Mouse (Mus musculus) heart, adult 2 months (tissue): ENCODE data around the gene Olfr44. TPM values are rescaled to one million over a fixed set of nuclear protein-coding genes. Genes with fewer than 3 reads are reported as not detected.

Experiments used
- DNase-seq, 2 experiments: peaks; one replicate each; pipeline ENCODE4 v3.0.0; 2021
- H3K27ac ChIP-seq: fragments of 200-600 bp; 2 replicates; pipeline ENCODE4 v1.8.1; 2022
- H3K27me3 ChIP-seq: fragments of 200-500 bp; 2 replicates; pipeline ENCODE4 v1.6.1; 2012; ENCODE audit warnings: mild to moderate bottlenecking, low read length, inconsistent platforms, mixed read lengths; ENCODE audit not compliant: control insufficient read depth, insufficient read depth
- H3K36me3 ChIP-seq: fragments of 200-500 bp; 2 replicates; pipeline ENCODE4 v1.6.1; 2012; ENCODE audit warnings: low read length, inconsistent platforms; ENCODE audit not compliant: control insufficient read depth, insufficient read depth
- H3K4me1 ChIP-seq: fragments of 200-500 bp; 2 replicates; pipeline ENCODE4 v1.6.1; 2011; ENCODE audit warnings: low read length; ENCODE audit not compliant: control insufficient read depth, insufficient read depth
- H3K4me3 ChIP-seq: fragments of 200-600 bp; 2 replicates; pipeline ENCODE4 v1.8.1; 2022
- H3K79me2 ChIP-seq: fragments of 200-500 bp; replicated peaks from 2 replicates; pipeline ENCODE4 v1.6.1; 2012; ENCODE audit warnings: mild to moderate bottlenecking, inconsistent platforms, low read length, moderate library complexity, mixed read lengths; ENCODE audit not compliant: control insufficient read depth, insufficient read depth
- H3K9ac ChIP-seq: fragments of 200-500 bp; 2 replicates; pipeline ENCODE4 v1.6.1; 2012; ENCODE audit warnings: low read depth, mild to moderate bottlenecking, control low read depth, inconsistent platforms, low read length, mixed read lengths
- CTCF ChIP-seq: fragments of 200-600 bp; IDR thresholded peaks from 2 replicates; pipeline ENCODE4 v1.8.1; 2022; ENCODE audit warnings: antibody characterized with exemption, mild to moderate bottlenecking, moderate library complexity
- EP300 ChIP-seq: fragments of 200-500 bp; IDR thresholded peaks from 2 replicates; pipeline ENCODE4 v1.6.1; 2011; ENCODE audit warnings: low read depth, low read length, control low read depth; ENCODE audit not compliant: insufficient read depth
- POLR2A ChIP-seq: fragments of 200-500 bp; IDR thresholded peaks from 2 replicates; pipeline ENCODE4 v1.6.1; 2011; ENCODE audit warnings: mild to moderate bottlenecking, low read depth, low read length, control low read depth; ENCODE audit not compliant: insufficient read depth
- WGBS: fragments of 180-500 bp; shearing (Covaris S2); methylation state at CpG from one replicate; pipeline ENCODE4 v1.1.7; 2018; 5-methylcytosine and 5-hydroxymethylcytosine counted together
- intact Hi-C: fragments of 180-260 bp; cut with DNase I; formaldehyde crosslinking; loops from one replicate; pipeline ENCODE4 v1.15.1; 2025
- polyA plus RNA-seq: library from polyadenylated mRNA; depleted of rRNA; stranded (reverse); fragments of >200 nt; gene quantifications from 2 replicates; pipeline ENCODE4 v1.2.3, GENCODE M21; 2012; rRNA removed
- total RNA-seq, 2 experiments: library from RNA; stranded (reverse); gene quantifications; 2 replicates each; pipeline ENCODE4 v1.2.3; 2021

The Olfr44 gene
- total and polyA plus RNA-seq, 3 experiments: not detected

GRCm38 (mm10) chr9:39471844-39472243, 22.0 kb downstream of the Olfr44 start, which contains the start of gene Olfr955:
Olfr955 (minus strand) TSS chr9:39471944.
- Histone ChIP-seq H3K27ac (no peak within 1 kb of the TSS), H3K79me2 (no peaks in the 10 kb centered on the region), H3K4me3 (no peak within 1 kb of the TSS), H3K4me1 (no peaks in the 10 kb centered on the region), H3K27me3 (no peaks in the 10 kb centered on the region), H3K36me3 (no peaks in the 10 kb centered on the region), H3K9ac (no peak within 1 kb of the TSS)
- WGBS: 39% methylated on average over 1 of the region's 1 CpGs
- intact Hi-C loops: no loop called here
- no peak for TF ChIP-seq POLR2A
- no peak for TF ChIP-seq EP300
- no peak for TF ChIP-seq CTCF
- no peak for DNase-seq

GRCm38 (mm10) chr9:39456401-39456800, 37.4 kb downstream of the Olfr44 start, which contains the start of gene Olfr954:
Olfr954 (plus strand) TSS chr9:39456701.
- Histone ChIP-seq H3K36me3 (no peaks in the 10 kb centered on the region), H3K9ac (no peak within 1 kb of the TSS), H3K27me3 (no peaks in the 10 kb centered on the region), H3K27ac (no peak within 1 kb of the TSS), H3K4me3 (no peak within 1 kb of the TSS), H3K79me2 (no peaks in the 10 kb centered on the region), H3K4me1 (no peaks in the 10 kb centered on the region)
- no peak for DNase-seq
- intact Hi-C loops: no loop called here
- TF ChIP-seq CTCF: no peak
- TF ChIP-seq EP300: no peak
- no peak for TF ChIP-seq POLR2A
- 75% methylated on average over 6 of the region's 6 CpGs for WGBS

Other genes with a start within 250 kb of the Olfr44 start
- gene Olfr1537, start 244.0 kb downstream of the Olfr44 start, total RNA-seq: not detected
- gene Olfr1537, start 244.0 kb downstream of the Olfr44 start, polyA plus RNA-seq: not detected in 2 replicates
- not detected for gene Olfr945, start 217.2 kb downstream of the Olfr44 start, total RNA-seq
- gene Olfr945, start 217.2 kb downstream of the Olfr44 start, polyA plus RNA-seq: not detected in 2 replicates
- not detected for gene Olfr948, start 167.9 kb downstream of the Olfr44 start, total RNA-seq
- not detected in 2 replicates for gene Olfr948, start 167.9 kb downstream of the Olfr44 start, polyA plus RNA-seq
- gene Olfr951, start 106.6 kb downstream of the Olfr44 start, total RNA-seq: not detected
- not detected in 2 replicates for gene Olfr951, start 106.6 kb downstream of the Olfr44 start, polyA plus RNA-seq
- gene Olfr952, start 66.8 kb downstream of the Olfr44 start, total RNA-seq: not detected
- not detected in 2 replicates for gene Olfr952, start 66.8 kb downstream of the Olfr44 start, polyA plus RNA-seq
- not detected for gene Olfr954, start 37.3 kb downstream of the Olfr44 start, total RNA-seq
- gene Olfr954, start 37.3 kb downstream of the Olfr44 start, polyA plus RNA-seq: not detected in 2 replicates
- not detected for gene Olfr955, start 22.1 kb downstream of the Olfr44 start, total RNA-seq
- gene Olfr955, start 22.1 kb downstream of the Olfr44 start, polyA plus RNA-seq: not detected in 2 replicates
- not detected for gene Olfr957, start 21.8 kb upstream of the Olfr44 start, total RNA-seq
- not detected in 2 replicates for gene Olfr957, start 21.8 kb upstream of the Olfr44 start, polyA plus RNA-seq
- not detected for gene Olfr958, start 60.1 kb upstream of the Olfr44 start, total RNA-seq
- gene Olfr958, start 60.1 kb upstream of the Olfr44 start, polyA plus RNA-seq: not detected in 2 replicates
- gene Olfr959, start 81.6 kb upstream of the Olfr44 start, total RNA-seq: not detected
- gene Olfr959, start 81.6 kb upstream of the Olfr44 start, polyA plus RNA-seq: not detected in 2 replicates
- under 1 TPM; 0.14 to 0.26 TPM for gene AW551984, start 110.4 kb upstream of the Olfr44 start, total RNA-seq
- gene AW551984, start 110.4 kb upstream of the Olfr44 start, polyA plus RNA-seq: 0.20 and 0.67 TPM in 2 replicates
- not detected for gene Olfr148, start 116.7 kb upstream of the Olfr44 start, total RNA-seq
- not detected in 2 replicates for gene Olfr148, start 116.7 kb upstream of the Olfr44 start, polyA plus RNA-seq
- gene Olfr960, start 127.4 kb upstream of the Olfr44 start, total RNA-seq: not detected
- not detected in 2 replicates for gene Olfr960, start 127.4 kb upstream of the Olfr44 start, polyA plus RNA-seq
- gene Olfr961, start 151.1 kb upstream of the Olfr44 start, total RNA-seq: not detected
- gene Olfr961, start 151.1 kb upstream of the Olfr44 start, polyA plus RNA-seq: not detected in 2 replicates
- gene Olfr963, start 173.2 kb upstream of the Olfr44 start, total RNA-seq: not detected
- gene Olfr963, start 173.2 kb upstream of the Olfr44 start, polyA plus RNA-seq: not detected in 2 replicates
- not detected for gene Olfr149, start 213.1 kb upstream of the Olfr44 start, total RNA-seq
- gene Olfr149, start 213.1 kb upstream of the Olfr44 start, polyA plus RNA-seq: not detected in 2 replicates
- gene Olfr965, start 217.4 kb upstream of the Olfr44 start, total RNA-seq: not detected
- gene Olfr965, start 217.4 kb upstream of the Olfr44 start, polyA plus RNA-seq: not detected in 2 replicates
- gene Olfr150, start 237.0 kb upstream of the Olfr44 start, total RNA-seq: not detected
- gene Olfr150, start 237.0 kb upstream of the Olfr44 start, polyA plus RNA-seq: not detected in 2 replicates